Comparison of ENCODE assay signal across 9 mouse cellular contexts in the genomic region with DNA sequence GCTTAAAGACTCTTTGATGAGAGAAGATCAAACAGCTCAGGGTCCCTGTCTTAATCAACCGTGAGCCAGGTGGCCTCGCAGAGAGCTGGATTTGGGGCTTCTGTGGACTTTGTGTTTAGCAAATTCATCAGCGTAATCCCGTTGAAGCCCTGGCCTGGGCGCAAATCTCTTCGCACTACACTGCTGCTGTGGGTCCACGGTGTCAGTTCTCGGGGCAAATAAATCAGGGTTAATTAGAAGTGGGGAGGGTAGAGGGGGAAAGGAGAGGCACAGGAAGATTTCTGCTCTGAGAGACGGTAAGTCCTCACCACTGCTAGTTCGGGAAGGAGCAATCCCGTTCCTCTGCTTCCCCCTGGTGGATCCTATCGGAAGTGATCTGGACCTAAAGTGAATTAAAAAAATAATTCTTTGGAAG. TPM values are rescaled to one million over a fixed set of nuclear protein-coding genes. Genes with fewer than 3 reads are reported as not detected.
DNase-seq lines count a peak whose midpoint lies in the region; ATAC-seq and TF ChIP-seq lines count a peak whose summit lies in the region.
"Had no signal": no experiment of that assay in that cellular context is flagged by ENCODE, and none has a peak within 500 bp of the region (broad histone marks: within the 10 kb centered on the region; RNA-seq: fewer than 3 reads in every experiment).

No protein-coding gene starts in this region.

- peak; percentile 81 for TF ChIP-seq CTCF in liver, postnatal 0 days (IDR thresholded peaks at IDR 0.05; ENCODE audit: low read depth)
- peak; percentile 54; the same call in 1 of the 2 replicates for TF ChIP-seq CTCF in olfactory bulb, adult 2 months (IDR thresholded peaks at IDR 0.05; ENCODE audit: insufficient read depth, low read depth, low read length)

- no peak overlapping the region for H3K4me3 ChIP-seq in forebrain, embryonic 11.5 days (ENCODE audit: low read depth, low read length)
- peak overlapping the region; percentile 27 for H3K4me3 ChIP-seq in liver, postnatal 0 days (ENCODE audit: low read depth, low read length)
- no peak overlapping the region for H3K4me3 ChIP-seq in olfactory bulb, adult 2 months (ENCODE audit: insufficient read depth, low read depth, low read length)

- H3K27ac ChIP-seq in forebrain, embryonic 11.5 days (ENCODE audit: low read depth, low read length), result no peak overlapping the region
- H3K27ac ChIP-seq in liver, postnatal 0 days (ENCODE audit: low read depth), result no peak overlapping the region
- no peak overlapping the region for H3K27ac ChIP-seq in olfactory bulb, adult 2 months (ENCODE audit: insufficient read depth, low read depth, low read length)
- H3K27ac ChIP-seq: macrophage had no signal

- H3K4me2 ChIP-seq in forebrain, embryonic 11.5 days (ENCODE audit: low read depth, low read length, severe bottlenecking), result peak overlapping the region; percentile 35
- H3K4me2 ChIP-seq in liver, postnatal 0 days (ENCODE audit: low read depth, low read length), result peak overlapping the region; percentile 70

- TF ChIP-seq POLR2A in olfactory bulb, adult 2 months (IDR thresholded peaks at IDR 0.05; ENCODE audit: insufficient read depth, low read depth, low read length), result no peak

- intact Hi-C loops in heart, postnatal 14 days (cut with DNase I), result loop anchor here (1.0 to 10.0 kb wide), 4 partner anchors 130 to 336 kb away; no protein-coding TSS in a partner anchor

- under 1% methylated on average over 12 of the region's 12 CpGs for WGBS in forebrain, embryonic 11.5 days
- WGBS in liver, postnatal 0 days (ENCODE audit: insufficient replicate concordance), result 2% methylated on average over 12 of the region's 12 CpGs
- 2% methylated on average over 12 of the region's 12 CpGs for WGBS in olfactory bulb, adult 2 months

- no peak for TF ChIP-seq EP300 in liver, postnatal 0 days (IDR thresholded peaks at IDR 0.05; ENCODE audit: low read depth)

- DNase-seq in ES-CJ7 (ENCODE audit: low read depth, low spot score), result peak; percentile 67
- peak; percentile 76 for DNase-seq in brain, adult 2 months (ENCODE audit: low read depth, low spot score)
- DNase-seq in forebrain, embryonic 11.5 days (ENCODE audit: low spot score), result peak; percentile 79
- peak; percentile 58 to 82 for DNase-seq in heart, postnatal 14 days
- DNase-seq in layer of hippocampus, adult 18-20 months (ENCODE audit: low spot score in 2 of 2), result peak; percentile 32 to 83
- peak; percentile 61 for DNase-seq in liver, postnatal 0 days
- peak; percentile 42 to 53 for DNase-seq in urinary bladder, postnatal 36 days (ENCODE audit: low spot score in 2 of 2)

- no peaks in the 10 kb centered on the region for H3K36me3 ChIP-seq in forebrain, embryonic 11.5 days (ENCODE audit: control insufficient read depth, insufficient read depth, low read length)
- H3K36me3 ChIP-seq in liver, postnatal 0 days (replicated peaks; ENCODE audit: insufficient read depth, low read length), result no peaks in the 10 kb centered on the region

- H3K27me3 ChIP-seq in forebrain, embryonic 11.5 days (ENCODE audit: control insufficient read depth, insufficient read depth, low read length), result peaks cover 17% of the 10 kb centered on the region; the same call in 1 of the 2 replicates
- H3K27me3 ChIP-seq in liver, postnatal 0 days (ENCODE audit: insufficient read depth, low read length), result peaks cover 10% of the 10 kb centered on the region

- H3K9me3 ChIP-seq in forebrain, embryonic 11.5 days (ENCODE audit: control insufficient read depth, low read length), result no peaks in the 10 kb centered on the region
- H3K9me3 ChIP-seq in liver, postnatal 0 days (ENCODE audit: low read length), result no peaks in the 10 kb centered on the region

- H3K4me1 ChIP-seq in forebrain, embryonic 11.5 days (replicated peaks; ENCODE audit: control insufficient read depth, insufficient read depth, low read length), result peaks cover 5% of the 10 kb centered on the region; the same call in 1 of the 2 replicates
- H3K4me1 ChIP-seq in liver, postnatal 0 days (ENCODE audit: insufficient read depth), result no peaks in the 10 kb centered on the region
- peaks cover 5% of the 10 kb centered on the region for H3K4me1 ChIP-seq in olfactory bulb, adult 2 months (ENCODE audit: control insufficient read depth, insufficient read depth, low read length)

- peak; percentile 76 for ATAC-seq in forebrain, embryonic 11.5 days (replicated peaks; ENCODE audit: low FRiP score)
- no peak for ATAC-seq in liver, postnatal 0 days

- 0 out of 2 replicates have a peak overlapping the region, but pooled peaks have one; percentile 9 for H3K9ac ChIP-seq in forebrain, embryonic 11.5 days (ENCODE audit: low read length)
- H3K9ac ChIP-seq in liver, postnatal 0 days (replicated peaks), result no peak overlapping the region

RNA-seq across cellular contexts. Expression of a gene that starts 5.0 kb away (rescaled TPM):
- polyA plus RNA-seq in forebrain, embryonic 11.5 days (2014; fragmentation: Nextera tagmentation; extraction: Ambion mirVana), result 2.7 and 2.9 TPM in 2 replicates
- not detected for total RNA-seq in heart, postnatal 14 days (2021)
- not detected for total RNA-seq in layer of hippocampus, adult 18-20 months (2021)
- not detected in 2 replicates for polyA plus RNA-seq in liver, postnatal 0 days (2015; fragmentation: Nextera tagmentation; extraction: Ambion mirVana)
- polyA plus RNA-seq in olfactory bulb, adult 2 months (2012; ENCODE audit: insufficient read depth, insufficient read length, low replicate concordance, missing spikeins), result not detected in 2 replicates
- polyA plus RNA-seq: macrophage had no signal
